Mouse (Mus musculus) testis, postnatal 10 days (tissue): ENCODE measurements around the gene Sipa1l3.

Experiments used
- DNase-seq: peaks from one replicate; pipeline ENCODE4 v3.0.0; 2021; ENCODE audit warnings: low spot score

Sipa1l3 gene

GRCm38 (mm10) chr7:29505337-29506318, 12.8 kb downstream of the Sipa1l3 start:
- no peak for DNase-seq

DNA sequence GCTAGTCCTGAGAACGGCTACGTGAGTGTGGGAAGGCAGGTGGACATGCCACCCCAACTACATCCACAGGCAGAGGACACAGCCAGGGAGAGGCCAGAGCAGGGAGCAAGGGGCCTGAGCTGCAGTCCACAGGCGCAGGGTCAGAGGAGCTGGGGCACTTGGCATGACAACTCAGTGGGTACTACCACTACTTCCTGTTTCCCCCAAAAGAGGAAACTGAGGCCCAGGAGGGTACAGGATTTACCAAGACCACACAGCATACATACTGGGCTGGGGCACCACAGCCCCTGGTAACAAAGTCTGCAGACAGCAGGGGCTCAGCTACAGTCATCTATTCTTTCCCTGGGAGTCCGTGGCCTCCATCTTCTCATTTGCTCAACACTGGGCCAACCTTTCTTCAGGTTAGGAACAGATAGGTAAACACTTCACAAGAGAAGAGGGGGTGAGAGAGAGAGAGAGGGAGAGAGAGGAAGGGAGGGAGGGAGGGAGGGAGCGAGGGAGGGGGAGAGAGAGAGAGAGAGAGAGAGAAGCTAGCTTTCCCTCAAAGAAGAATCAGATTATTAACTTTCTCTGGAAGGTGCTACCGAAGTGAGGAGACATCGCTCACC, 13.7 kb downstream of the Sipa1l3 start:
- DNase-seq = no peak

DNA sequence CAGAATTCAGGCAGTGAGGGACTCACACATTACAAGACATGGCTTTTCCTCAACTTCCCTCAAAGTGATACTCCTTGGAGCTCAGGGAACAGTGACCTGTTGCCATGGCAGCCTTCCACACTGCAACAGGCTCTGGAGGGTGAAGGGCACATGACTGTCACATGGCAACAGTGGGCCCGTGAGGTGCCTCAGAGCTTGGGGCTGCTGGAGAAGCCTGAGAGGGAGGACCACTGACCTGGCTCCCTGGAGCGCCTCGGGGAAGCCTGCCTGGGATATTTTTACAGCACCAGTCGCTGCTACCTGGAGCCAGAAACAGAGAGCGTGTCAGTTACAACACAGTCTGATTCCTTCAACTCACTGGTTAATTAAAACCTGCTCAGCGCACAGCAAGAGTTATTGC, 14.8 kb downstream of the Sipa1l3 start:
- DNase-seq = no peak

GRCm38 (mm10) chr7:29501214-29501613, 17.2 kb downstream of the Sipa1l3 start:
- no peak for DNase-seq

- DNase-seq = no peak
Measured at GRCm38 (mm10) chr7:29499071-29499470, 19.4 kb downstream of the Sipa1l3 start.

DNA sequence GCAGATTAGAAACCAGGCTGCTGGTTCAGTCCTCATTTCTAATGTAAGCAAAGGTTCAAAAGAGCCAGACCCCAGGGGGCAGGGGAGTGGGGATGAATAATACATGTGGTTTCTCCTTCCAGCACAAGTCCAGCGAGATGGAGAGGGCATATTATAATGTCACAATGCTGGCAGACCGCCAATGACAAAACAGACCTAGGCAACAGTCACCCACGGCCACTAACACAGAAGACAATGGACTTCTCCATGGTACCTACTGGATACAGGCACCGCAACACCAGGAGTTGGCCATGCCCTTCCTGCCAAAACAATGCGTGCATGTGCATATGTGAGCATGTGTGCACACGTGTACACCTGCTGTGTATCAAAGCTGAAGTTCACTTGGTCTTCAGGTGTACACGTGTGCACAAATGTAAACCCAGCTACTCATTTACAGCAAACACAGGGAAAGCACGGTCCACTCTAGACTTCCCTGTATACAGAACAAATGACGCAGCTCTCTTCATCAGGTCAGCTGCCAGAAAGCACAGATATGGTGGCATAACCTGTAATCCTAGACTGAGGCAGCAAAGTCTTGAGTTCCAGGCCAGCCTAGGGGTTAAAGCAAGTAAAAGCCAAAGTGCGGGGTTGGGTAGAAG, 21.4 kb downstream of the Sipa1l3 start:
- no peak for DNase-seq

DNA sequence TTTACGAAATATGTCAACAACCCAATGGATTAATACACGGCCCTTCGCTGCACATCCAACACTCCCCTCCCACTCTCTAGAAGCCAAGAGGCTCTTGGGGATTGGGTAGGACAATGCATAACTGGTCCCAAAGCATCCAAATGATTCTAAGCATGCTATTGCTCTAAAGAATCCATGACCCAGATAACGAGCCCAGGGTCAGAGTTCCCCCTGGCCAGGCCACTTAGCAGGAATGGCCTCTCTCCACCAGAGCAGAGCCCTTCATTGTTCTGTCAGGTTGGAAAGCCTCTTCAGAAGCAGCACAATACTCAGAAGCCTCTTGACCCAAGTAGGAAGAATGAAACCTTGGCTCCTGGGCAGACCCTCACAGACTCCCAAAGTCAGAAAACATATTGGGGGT, 22.1 kb downstream of the Sipa1l3 start:
- DNase-seq = no peak

- DNase-seq = no peak
Measured at GRCm38 (mm10) chr7:29495880-29496279, 22.6 kb downstream of the Sipa1l3 start.

GRCm38 (mm10) chr7:29494854-29495253, 23.6 kb downstream of the Sipa1l3 start:
- no peak for DNase-seq

- DNase-seq = peak; percentile 66
Measured at GRCm38 (mm10) chr7:29494015-29494414, 24.4 kb downstream of the Sipa1l3 start.

GRCm38 (mm10) chr7:29492992-29493391, 25.4 kb downstream of the Sipa1l3 start:
- DNase-seq = no peak

DNA sequence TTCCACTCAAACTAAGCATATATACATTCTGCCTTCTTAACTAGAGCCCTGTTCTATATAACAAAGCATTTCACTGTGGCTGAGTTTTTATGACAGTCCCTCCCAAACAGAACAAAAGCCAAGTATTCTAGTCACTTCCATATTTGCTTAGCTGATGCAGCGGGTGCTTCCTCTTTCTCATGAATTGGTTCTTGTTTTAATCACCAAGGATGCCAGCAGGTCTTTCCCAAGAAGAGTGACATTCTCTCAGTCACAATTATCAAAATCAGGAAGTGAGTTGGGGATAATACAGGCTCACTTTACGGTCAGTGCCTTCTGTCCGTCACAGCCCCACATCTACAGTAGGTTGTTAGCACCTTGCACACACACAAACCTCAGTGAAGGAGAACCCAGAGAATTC, 26.6 kb downstream of the Sipa1l3 start:
- DNase-seq = no peak

- DNase-seq = no peak
Measured at GRCm38 (mm10) chr7:29491471-29491755, 27.0 kb downstream of the Sipa1l3 start.

- DNase-seq = no peak
Measured at GRCm38 (mm10) chr7:29490704-29491470, 27.6 kb downstream of the Sipa1l3 start.

GRCm38 (mm10) chr7:29489851-29490250, 28.6 kb downstream of the Sipa1l3 start:
- DNase-seq = no peak

DNA sequence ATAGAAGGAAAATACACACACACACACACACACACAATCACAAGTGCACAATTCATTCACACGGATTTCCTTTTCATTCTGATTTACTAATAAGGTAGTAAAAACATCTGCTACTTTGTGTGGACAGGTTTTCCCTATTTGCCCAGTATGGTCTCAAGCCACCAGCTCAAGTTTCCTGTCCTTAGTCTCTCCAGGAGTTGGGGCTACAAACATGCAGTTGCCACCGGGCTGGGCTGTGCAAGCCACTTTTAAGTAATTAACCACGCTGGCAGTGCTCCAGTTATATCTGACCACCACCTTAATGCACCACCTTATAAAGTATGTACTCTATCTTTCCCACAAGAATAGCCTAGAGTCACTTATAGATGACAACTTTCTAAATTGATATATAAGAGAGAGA, 29.1 kb downstream of the Sipa1l3 start:
- DNase-seq = no peak

GRCm38 (mm10) chr7:29486753-29487152, 31.7 kb downstream of the Sipa1l3 start:
- no peak for DNase-seq

GRCm38 (mm10) chr7:29485721-29486120, 32.7 kb downstream of the Sipa1l3 start:
- no peak for DNase-seq

DNA sequence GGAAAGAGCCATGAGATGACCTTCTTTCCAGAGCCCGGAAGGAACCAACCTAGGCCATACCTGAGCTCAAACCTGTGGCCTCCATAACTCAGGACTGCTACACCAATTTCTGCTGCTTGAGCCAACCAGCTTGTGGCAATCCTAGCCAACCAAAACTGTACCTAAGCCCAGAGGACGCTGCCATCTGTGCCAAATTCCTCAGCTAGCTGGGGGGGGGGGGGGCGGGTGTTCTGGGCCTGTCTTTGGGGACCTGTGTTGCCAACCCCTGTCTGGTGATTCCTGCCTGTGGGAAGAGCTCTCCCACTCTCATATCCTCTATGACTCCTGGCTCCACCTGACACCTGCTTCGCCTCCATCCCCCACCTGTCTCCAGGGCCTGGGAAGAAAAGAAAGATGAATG, 34.9 kb downstream of the Sipa1l3 start:
- no peak for DNase-seq

- DNase-seq = peak; percentile 54
Measured at GRCm38 (mm10) chr7:29481345-29482155, 36.9 kb downstream of the Sipa1l3 start.

DNA sequence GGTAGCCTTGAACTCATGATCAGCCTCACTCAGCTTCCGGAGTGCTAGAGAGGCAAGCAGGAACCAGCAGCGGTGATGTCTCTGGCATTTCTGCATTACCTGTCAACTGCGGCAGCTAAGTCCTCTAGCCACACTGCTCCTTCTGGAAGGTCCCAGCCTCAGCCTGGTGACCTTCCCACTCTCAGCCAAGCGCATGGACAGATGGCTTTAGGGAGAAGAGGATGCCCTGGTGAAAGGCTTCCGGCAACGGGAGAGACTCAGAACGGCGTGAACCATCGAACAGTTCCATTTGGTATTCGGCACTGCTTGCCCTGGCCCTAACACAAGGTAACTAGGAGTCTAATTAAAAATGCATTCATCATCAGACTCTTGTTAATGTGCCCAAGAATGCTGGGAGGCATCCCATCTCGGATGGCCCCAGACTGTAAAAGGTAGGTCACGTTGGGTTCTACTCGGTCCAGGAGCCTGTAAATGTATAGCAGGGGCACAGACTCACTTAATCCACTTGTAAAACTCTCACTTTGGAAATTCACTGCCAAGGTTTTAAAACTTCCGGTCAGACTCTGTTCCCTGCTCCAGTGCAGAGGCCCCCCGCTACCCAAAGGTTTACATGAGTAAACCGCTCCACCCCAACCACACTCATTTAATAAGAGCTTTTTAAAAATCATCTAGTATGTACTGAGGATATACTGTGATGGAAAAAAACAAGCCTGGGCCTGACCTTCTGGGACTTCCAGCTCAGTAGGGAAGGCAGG, 37.7 kb downstream of the Sipa1l3 start:
- DNase-seq = no peak
